Mouse (Mus musculus): ENCODE measurements around the gene Hlf.

Hlf gene

GRCm38 (mm10) chr11:90371470-90372100 lies 19.1 kb downstream of the Hlf start:
- in situ Hi-C loops (cut with MboI; ENCODE audit: unreplicated experiment in 2 of 2): no loop called here

- in situ Hi-C loops (cut with MboI; ENCODE audit: unreplicated experiment in 2 of 2): no loop called here
Observed at GRCm38 (mm10) chr11:90370789-90371291, 19.9 kb downstream of the Hlf start.

GRCm38 (mm10) chr11:90370367-90370766 lies 20.3 kb downstream of the Hlf start:
- in situ Hi-C loops (cut with MboI; ENCODE audit: unreplicated experiment in 2 of 2): no loop called here

- in situ Hi-C loops (cut with MboI; ENCODE audit: unreplicated experiment in 2 of 2): no loop called here
Observed at GRCm38 (mm10) chr11:90369605-90370004, 21.1 kb downstream of the Hlf start.

GRCm38 (mm10) chr11:90369115-90369514 lies 21.6 kb downstream of the Hlf start:
- in situ Hi-C loops (cut with MboI; ENCODE audit: unreplicated experiment in 2 of 2): no loop called here

GRCm38 (mm10) chr11:90367894-90368860 lies 22.5 kb downstream of the Hlf start:
- in situ Hi-C loops (cut with MboI; ENCODE audit: unreplicated experiment in 2 of 2): no loop called here

GRCm38 (mm10) chr11:90364865-90365264 lies 25.8 kb downstream of the Hlf start:
- in situ Hi-C loops (cut with MboI; ENCODE audit: unreplicated experiment in 2 of 2): no loop called here

- in situ Hi-C loops (cut with MboI; ENCODE audit: unreplicated experiment in 2 of 2): no loop called here
Observed at GRCm38 (mm10) chr11:90363821-90364497, 26.7 kb downstream of the Hlf start.

- in situ Hi-C loops (cut with MboI; ENCODE audit: unreplicated experiment in 2 of 2): no loop called here
Observed at GRCm38 (mm10) chr11:90363406-90363805, 27.3 kb downstream of the Hlf start.

- in situ Hi-C loops (cut with MboI; ENCODE audit: unreplicated experiment in 2 of 2): no loop called here
Observed at GRCm38 (mm10) chr11:90360536-90360935, 30.2 kb downstream of the Hlf start.

- in situ Hi-C loops (cut with MboI; ENCODE audit: unreplicated experiment in 2 of 2): no loop called here
Observed at GRCm38 (mm10) chr11:90358063-90358462, 32.6 kb downstream of the Hlf start.

GRCm38 (mm10) chr11:90357371-90357770 lies 33.3 kb downstream of the Hlf start:
- in situ Hi-C loops (cut with MboI; ENCODE audit: unreplicated experiment in 2 of 2): no loop called here

GRCm38 (mm10) chr11:90356495-90357304 lies 34.0 kb downstream of the Hlf start:
- in situ Hi-C loops (cut with MboI; ENCODE audit: unreplicated experiment in 2 of 2): no loop called here

GRCm38 (mm10) chr11:90356036-90356435 lies 34.7 kb downstream of the Hlf start:
- in situ Hi-C loops (cut with MboI; ENCODE audit: unreplicated experiment in 2 of 2): no loop called here

GRCm38 (mm10) chr11:90355270-90355681 lies 35.4 kb downstream of the Hlf start:
- in situ Hi-C loops (cut with MboI; ENCODE audit: unreplicated experiment in 2 of 2): no loop called here

GRCm38 (mm10) chr11:90352696-90353095 lies 38.0 kb downstream of the Hlf start:
- in situ Hi-C loops (cut with MboI; ENCODE audit: unreplicated experiment in 2 of 2): no loop called here

GRCm38 (mm10) chr11:90350153-90350512 lies 40.6 kb downstream of the Hlf start:
- in situ Hi-C loops (cut with MboI; ENCODE audit: unreplicated experiment in 2 of 2): no loop called here

GRCm38 (mm10) chr11:90349486-90350152 lies 41.1 kb downstream of the Hlf start:
- in situ Hi-C loops (cut with MboI; ENCODE audit: unreplicated experiment in 2 of 2): no loop called here

- in situ Hi-C loops (cut with MboI; ENCODE audit: unreplicated experiment in 2 of 2): no loop called here
Observed at GRCm38 (mm10) chr11:90347667-90348459, 42.8 kb downstream of the Hlf start.
